Mouse (Mus musculus) olfactory bulb, adult 2 months (tissue): Measurements from ENCODE around the gene Bcl3.

Experiments
- CTCF ChIP-seq: fragments of 200-500 bp; IDR thresholded peaks from 2 replicates; pipeline ENCODE4 v1.5.1; 2012; ENCODE audit warnings: low read depth, mild to moderate bottlenecking, low read length, moderate library complexity; ENCODE audit not compliant: insufficient read depth
- POLR2A ChIP-seq: fragments of 200-500 bp; IDR thresholded peaks from 2 replicates; pipeline ENCODE4 v1.6.1; 2012; ENCODE audit warnings: mild to moderate bottlenecking, low read depth, low read length, moderate library complexity; ENCODE audit not compliant: insufficient read depth

GRCm38 (mm10) chr7:19855663-19856062, 33.1 kb upstream of the Bcl3 start:
- TF ChIP-seq CTCF, result no peak
- TF ChIP-seq POLR2A, result no peak
